Mouse (Mus musculus) heart, postnatal 0 days (tissue): ENCODE results near the gene Cpa5.

Experiments
- CTCF ChIP-seq: IDR thresholded peaks from 2 replicates; pipeline ENCODE4 v1.5.1; 2016; ENCODE audit warnings: antibody characterized with exemption, control low read depth, low read depth
- EP300 ChIP-seq: IDR thresholded peaks from 2 replicates; pipeline ENCODE4 v1.6.1; 2016; ENCODE audit warnings: antibody characterized with exemption, low read depth

GRCm38 (mm10) chr6:30580841-30581176, 30.0 kb upstream of the Cpa5 start:
- TF ChIP-seq CTCF (no peak), EP300 (no peak)
